Mouse (Mus musculus): ENCODE results near the gene Il20ra.

GRCm38 (mm10) chr10:19687686-19688085 is 24.7 kb upstream of the Il20ra start:
- no peak for TF ChIP-seq EP300 (optimal IDR thresholded peaks at IDR 0.05)
- TF ChIP-seq CTCF (IDR thresholded peaks at IDR 0.05; ENCODE audit: low read depth), result no peak

Data from stomach, postnatal 0 days (tissue).